9 mouse cellular contexts compared by ENCODE assay signal in genomic region chr2:93454817-93455591, GRCm38 (mm10). TPM values are rescaled to one million over a fixed set of nuclear protein-coding genes. Genes with fewer than 3 reads are reported as not detected.
DNase-seq lines count a peak whose midpoint lies in the region; ATAC-seq and TF ChIP-seq lines count a peak whose summit lies in the region.
"Had no signal": no experiment of that assay in that cellular context is flagged by ENCODE, and none has a peak within 500 bp of the region (broad histone marks: within the 10 kb centered on the region; RNA-seq: fewer than 3 reads in every experiment).

No protein-coding gene starts in this region.

- peak; percentile 74 for ATAC-seq in intestine, embryonic 16.5 days
- ATAC-seq in frontal cortex, adult (ENCODE audit: low TSS enrichment) = no peak

- peaks cover 7% of the 10 kb centered on the region for H3K36me3 ChIP-seq in C2C12 (ENCODE audit: control insufficient read depth, insufficient read depth)
- no peaks in the 10 kb centered on the region for H3K36me3 ChIP-seq in intestine, embryonic 16.5 days (ENCODE audit: control insufficient read depth, insufficient read depth, low read length)
- H3K36me3 ChIP-seq: neural tube, embryonic 12.5 days had no signal

- WGBS in intestine, embryonic 16.5 days = 59% methylated on average over 3 of the region's 3 CpGs

- no peak overlapping the region for H3K4me3 ChIP-seq in C2C12 (ENCODE audit: insufficient read depth, poor library complexity, severe bottlenecking)
- no peak overlapping the region for H3K4me3 ChIP-seq in intestine, embryonic 16.5 days (ENCODE audit: low read length)
- H3K4me3 ChIP-seq: neural tube, embryonic 12.5 days had no signal

- H3K9ac ChIP-seq in intestine, embryonic 16.5 days (ENCODE audit: low read depth, low read length) = no peak overlapping the region
- H3K9ac ChIP-seq: neural tube, embryonic 12.5 days had no signal

- H3K9me3 ChIP-seq in intestine, embryonic 16.5 days (ENCODE audit: control insufficient read depth, low read length) = no peaks in the 10 kb centered on the region
- H3K9me3 ChIP-seq: neural tube, embryonic 12.5 days had no signal

- H3K4me1 ChIP-seq in intestine, embryonic 16.5 days (ENCODE audit: control insufficient read depth, insufficient read depth, low read length) = peaks cover 74% of the 10 kb centered on the region

- peak overlapping the region; percentile 0; the same call in 1 of the 2 replicates for H3K4me2 ChIP-seq in intestine, embryonic 16.5 days (ENCODE audit: low read depth, low read length)
- H3K4me2 ChIP-seq: neural tube, embryonic 12.5 days had no signal

- TF ChIP-seq CTCF in C2C12 (IDR thresholded peaks at IDR 0.05; ENCODE audit: control insufficient read depth, insufficient read depth, insufficient read length) = no peak

- peaks cover 69% of the 10 kb centered on the region for H3K79me2 ChIP-seq in C2C12 (ENCODE audit: control insufficient read depth, insufficient read depth)

- no peak overlapping the region for H3ac ChIP-seq in C2C12 (ENCODE audit: control insufficient read depth, insufficient read length, low read depth)

- no peaks in the 10 kb centered on the region for H3K27me3 ChIP-seq in C2C12 (ENCODE audit: control insufficient read depth, insufficient read depth, insufficient read length)
- H3K27me3 ChIP-seq in intestine, embryonic 16.5 days (replicated peaks; ENCODE audit: control insufficient read depth, insufficient read depth, low read length) = no peaks in the 10 kb centered on the region
- H3K27me3 ChIP-seq: neural tube, embryonic 12.5 days had no signal

- peak overlapping the region; percentile 79 for H3K27ac ChIP-seq in intestine, embryonic 16.5 days (ENCODE audit: low read length)
- H3K27ac ChIP-seq: neural tube, embryonic 12.5 days had no signal

- peaks cover 10% of the 10 kb centered on the region for H3K79me3 ChIP-seq in C2C12 (ENCODE audit: low read depth)

- DNase-seq in adrenal gland, postnatal 10 days = peak; percentile 47
- DNase-seq in adrenal gland, adult 8-10 months = no peak
- peak; percentile 66 for DNase-seq in lung, postnatal 10 days
- DNase-seq in frontal cortex, postnatal 36 days (ENCODE audit: low spot score in 2 of 2) = no peak
- no peak for DNase-seq in right cerebral cortex, postnatal 25 days

TF ChIP-seq in C2C12, 6 proteins besides CTCF, POLR2A, EP300 and RAD21:
- TF ChIP-seq MYOD1 (IDR thresholded peaks at IDR 0.05; ENCODE audit: control insufficient read depth, insufficient read length, low read depth) (peak; percentile 18), MAX (IDR thresholded peaks at IDR 0.05) (no peak)

RNA-seq across cellular contexts. Expression of gene Cd82, which starts 7.9 kb away (rescaled TPM):
- total RNA-seq in adrenal gland, postnatal 10 days (2021) = 10 to 100 TPM; 44.1 to 47.5 TPM
- total RNA-seq in adrenal gland, adult 8-10 months (2022) = 100 to 1,000 TPM in 1 of 4 experiments, 10 to 100 TPM in 3; 74.6 to 101 (median 78.3) TPM
- 118 TPM for polyA plus RNA-seq in C2C12 (2012; fragmentation: generic; extraction: Trizol)
- polyA plus RNA-seq in intestine, embryonic 16.5 days (2015; fragmentation: Nextera tagmentation; extraction: Ambion mirVana) = 171 and 180 TPM in 2 replicates

Comparison
In these comparisons a context has a peak if more than half of its experiments do, and no peak if none do; other contexts are left out.
1. DNase-seq: peak in adrenal gland, postnatal 10 days (single experiment) and lung, postnatal 10 days (single experiment); none in adrenal gland, adult 8-10 months (single experiment), frontal cortex, postnatal 36 days (0 of 2) and right cerebral cortex, postnatal 25 days (single experiment).